Mouse (Mus musculus): ENCODE data around the gene Zfp366.

DNA sequence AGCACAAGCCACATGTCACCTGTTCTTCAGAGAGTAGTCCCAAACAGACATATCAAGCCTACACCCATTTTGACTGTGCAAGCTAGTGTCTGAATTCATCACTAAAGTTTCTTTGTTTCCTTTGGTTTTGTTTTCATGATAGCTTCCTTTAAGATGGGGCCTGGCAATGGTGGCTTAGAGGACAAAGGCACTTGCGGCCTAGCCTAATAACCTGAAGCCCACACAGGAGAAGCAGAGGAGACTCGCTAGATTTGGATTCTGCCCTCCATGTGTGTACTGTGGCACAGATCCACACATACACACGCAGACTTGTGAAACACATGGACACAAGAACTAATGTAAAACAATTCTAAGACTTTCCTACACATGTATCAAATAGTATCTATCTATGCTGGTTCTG, 37.4 kb downstream of the Zfp366 start:
- TF ChIP-seq CTCF (conservative IDR thresholded peaks at IDR 0.05 in 1 of 2, IDR thresholded peaks at IDR 0.05 in 1 of 2; ENCODE audit: low read depth in 2 of 2, low read length in 2 of 2) (no peak), MAFK (IDR thresholded peaks at IDR 0.05; ENCODE audit: insufficient replicate concordance, low read length) (no peak), ETS1 (conservative IDR thresholded peaks at IDR 0.05; ENCODE audit: low read depth, low read length) (no peak), ZNF384 (IDR thresholded peaks at IDR 0.05; ENCODE audit: low read depth, low read length) (no peak), POLR2A (IDR thresholded peaks at IDR 0.05; ENCODE audit: low read depth, low read length) (no peak), CHD2 (IDR thresholded peaks at IDR 0.05; ENCODE audit: low read length) (no peak), ELF1 (IDR thresholded peaks at IDR 0.05; ENCODE audit: low read depth, low read length) (no peak), TBP (conservative IDR thresholded peaks at IDR 0.05; ENCODE audit: low read depth, low read length) (no peak)
